Mouse (Mus musculus) left cerebral cortex, postnatal 25 days (tissue): ENCODE measurements at regions not wholly inside any gene's neighbourhood (a gene's known extent, or its start where the extent isn't known, plus 50 kb on each side); places are given as distances from the start of the nearest gene placed in this dataset.
"Not testable (repeated sequence)": the region's sequence is repeated elsewhere in the genome, so short reads cannot be mapped to it uniquely, and the experiment has no call there.

Source experiments
- DNase-seq, 2 experiments: peaks; one replicate each; pipeline ENCODE4 v3.0.0; 2022; ENCODE audit warnings: low spot score in 2 of 2, mixed read lengths in 1 of 2
- intact Hi-C: fragments of 180-260 bp; cut with DNase I; formaldehyde crosslinking; loops from one replicate; pipeline ENCODE4 v1.15.1; 2025

GRCm38 (mm10) chr1:51614700-51615099 lies 136.5 kb upstream of the Nabp1 start:
- DNase-seq, result no peak
- intact Hi-C loops, result loop anchor here (5.0 kb wide), 1 partner anchor 652 kb away; no protein-coding TSS in a partner anchor

DNA sequence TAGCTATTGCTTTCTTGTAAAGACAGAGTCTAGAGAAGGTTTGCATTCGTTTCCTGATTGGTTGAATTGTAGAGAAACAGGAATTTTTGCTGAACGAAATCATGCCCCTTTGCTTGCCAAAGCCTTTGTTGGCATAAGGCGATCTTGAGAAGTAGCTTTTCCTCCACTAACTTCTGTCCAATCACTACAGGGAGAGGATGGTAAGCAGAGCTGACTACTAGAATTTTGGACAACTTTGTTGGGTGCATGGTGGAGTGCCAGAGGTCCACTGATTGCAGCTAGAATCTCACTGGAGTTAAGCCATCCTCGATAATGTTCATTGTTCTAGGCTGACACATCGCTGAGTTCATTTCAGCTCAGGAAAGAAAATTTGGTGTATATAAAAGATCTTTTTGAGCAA lies 131.1 kb upstream of the Nabp1 start:
- no peak for DNase-seq
- intact Hi-C loops, result no loop called here

GRCm38 (mm10) chr1:51607437-51607855 lies 129.2 kb upstream of the Nabp1 start:
- DNase-seq, result peak in 1 of 2 experiments; percentile 11
- intact Hi-C loops, result no loop called here

GRCm38 (mm10) chr1:51602071-51602470 lies 123.8 kb upstream of the Nabp1 start:
- no peak for DNase-seq
- intact Hi-C loops, result no loop called here

DNA sequence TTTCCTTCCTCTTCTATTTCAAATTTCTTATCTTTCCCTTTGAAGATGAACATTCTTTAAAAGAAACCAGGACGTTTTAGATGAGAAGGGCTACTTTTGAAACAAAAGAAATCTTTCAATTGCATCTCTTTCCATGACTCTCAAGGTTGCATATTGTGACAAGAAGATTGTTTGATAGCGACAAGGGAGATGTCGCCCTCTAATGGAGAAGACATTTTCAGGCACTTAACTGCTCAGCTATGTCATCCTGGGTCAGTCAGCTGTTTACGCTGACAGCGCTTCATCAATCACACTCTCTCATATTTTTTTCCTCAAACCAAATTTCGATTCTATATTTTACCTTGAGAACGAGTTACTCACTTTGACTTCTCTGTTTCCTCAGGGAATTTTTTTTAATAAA lies 122.2 kb upstream of the Nabp1 start:
- peak in 1 of 2 experiments; percentile 57 for DNase-seq
- intact Hi-C loops, result no loop called here

GRCm38 (mm10) chr1:51596935-51597820 lies 119.0 kb upstream of the Nabp1 start:
- DNase-seq, result peak; percentile 90 to 94
- intact Hi-C loops, result loop anchor here (1.0 to 10.0 kb wide), 5 partner anchors 131 to 672 kb away; no protein-coding TSS in a partner anchor

DNA sequence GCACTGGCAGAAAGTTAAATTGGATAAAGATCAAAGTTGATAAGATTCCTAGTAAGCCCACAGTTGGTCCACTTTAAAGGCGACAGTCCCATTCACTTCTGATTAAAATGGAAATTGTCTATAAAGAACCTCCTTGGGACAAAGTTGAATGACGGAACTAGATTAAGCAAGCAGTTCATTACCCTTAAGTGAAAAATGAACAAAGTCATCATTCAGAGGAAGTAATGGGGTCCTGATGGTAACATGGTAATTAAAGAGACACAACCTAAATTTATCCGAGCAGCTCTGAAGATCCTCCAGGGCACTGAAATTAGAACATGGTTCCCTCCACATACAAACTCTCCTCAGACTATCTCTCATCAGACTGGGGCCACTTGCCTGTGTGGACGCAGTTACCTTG lies 116.4 kb upstream of the Nabp1 start:
- intact Hi-C loops, result loop anchor here (5.0 to 10.0 kb wide), 3 partner anchors 257 to 670 kb away; no protein-coding TSS in a partner anchor
- no peak for DNase-seq

GRCm38 (mm10) chr1:51593621-51594441 lies 115.6 kb upstream of the Nabp1 start:
- DNase-seq, result peak in 1 of 2 experiments; percentile 11

DNA sequence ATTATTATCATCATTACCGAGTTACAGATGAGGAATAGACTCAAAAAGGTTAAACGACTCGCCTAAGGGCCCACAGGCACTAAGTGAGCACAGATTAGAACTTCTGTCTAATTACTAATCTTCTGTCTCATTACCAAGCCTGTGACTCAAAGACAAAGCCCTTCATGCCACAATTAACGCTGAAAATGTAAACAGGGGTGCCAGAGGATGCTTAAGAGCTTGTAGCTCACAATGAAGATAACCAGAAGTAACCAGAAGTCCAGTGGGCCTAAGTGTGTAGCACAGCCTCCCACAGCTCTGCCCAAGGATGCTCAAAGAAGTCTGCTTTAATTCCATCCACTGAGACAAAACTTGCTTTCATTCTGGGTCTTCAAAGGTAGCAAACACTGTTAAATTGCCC lies 113.7 kb upstream of the Nabp1 start:
- intact Hi-C loops, result loop anchor here (10.0 kb wide), 1 partner anchor 667 kb away; no protein-coding TSS in a partner anchor
- no peak for DNase-seq

More at GRCm38 (mm10) chr1:51593621-51594441, 115.6 kb upstream of the Nabp1 start:
- intact Hi-C loops, result loop anchor here (10.0 kb wide), 1 partner anchor 669 kb away; no protein-coding TSS in a partner anchor

DNA sequence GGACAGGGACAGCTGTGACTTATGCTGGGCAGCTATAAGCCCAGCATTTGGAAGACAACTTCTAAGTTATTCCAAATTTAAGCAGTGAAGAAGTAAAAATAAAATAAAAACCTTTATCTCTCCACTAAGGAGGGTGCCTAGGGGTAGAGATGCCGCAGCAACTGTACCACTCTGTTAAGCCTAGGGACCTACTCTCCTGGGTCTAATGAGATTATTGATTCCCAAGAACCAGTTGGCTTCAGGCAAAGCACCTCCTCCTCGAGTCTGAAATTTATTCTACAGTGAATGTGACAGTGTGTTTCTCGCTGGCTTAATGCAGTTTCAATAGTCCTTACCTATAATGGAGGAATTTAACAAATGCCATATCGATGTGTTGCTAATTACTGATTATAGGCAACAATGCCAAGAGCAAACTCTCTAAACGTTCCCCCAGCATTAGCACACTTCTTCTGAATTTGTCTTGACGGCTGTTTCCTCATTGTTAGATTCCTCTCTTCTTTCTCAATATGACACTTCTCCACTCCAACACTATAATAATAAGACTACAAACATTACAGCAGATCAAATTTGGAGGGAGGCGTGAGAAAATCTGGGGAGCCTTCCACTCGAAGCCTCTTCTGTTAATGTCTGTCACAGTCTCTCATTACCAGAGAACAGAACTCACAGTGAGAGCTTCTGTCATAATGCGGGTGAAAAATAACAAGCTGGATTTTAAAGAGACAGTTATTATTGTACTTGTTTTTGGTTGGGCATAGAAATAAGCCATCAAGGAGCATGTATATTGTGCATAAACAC lies 112.6 kb upstream of the Nabp1 start:
- no peak for DNase-seq
- intact Hi-C loops, result loop anchor here (10.0 kb wide), 1 partner anchor 666 kb away; no protein-coding TSS in a partner anchor

DNA sequence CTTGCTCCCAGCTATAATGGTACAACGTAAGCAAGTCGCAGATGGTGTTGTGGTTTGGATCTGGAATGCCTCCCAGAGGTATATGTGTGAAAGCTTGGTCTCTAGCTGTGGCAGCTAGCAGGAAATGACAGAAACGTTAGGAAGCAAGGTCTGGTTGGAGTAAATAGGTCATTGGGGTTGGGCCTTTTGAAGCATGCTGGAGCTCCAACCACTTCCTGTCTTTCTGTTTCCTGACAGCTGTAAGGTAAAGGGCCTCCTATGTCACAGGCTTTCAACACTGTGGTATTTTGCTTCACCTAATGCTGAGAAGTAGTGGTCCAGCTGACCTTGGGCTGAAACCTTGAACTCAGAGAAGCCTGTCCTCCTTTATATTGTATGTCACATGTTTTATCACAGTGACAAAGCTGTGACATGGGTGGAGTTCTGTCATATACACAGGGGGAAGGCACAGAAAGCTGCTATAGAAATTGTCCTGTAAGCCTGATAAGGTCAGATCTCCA lies 106.8 kb upstream of the Nabp1 start:
- intact Hi-C loops, result no loop called here
- DNase-seq, result peak in 1 of 2 experiments; percentile 63

GRCm38 (mm10) chr1:51583871-51584270 lies 105.6 kb upstream of the Nabp1 start:
- intact Hi-C loops, result no loop called here
- no peak for DNase-seq

- no peak for DNase-seq
- intact Hi-C loops, result no loop called here
Observed at GRCm38 (mm10) chr1:51580074-51580473, 101.8 kb upstream of the Nabp1 start.

GRCm38 (mm10) chr1:51577701-51578100 lies 99.5 kb upstream of the Nabp1 start:
- intact Hi-C loops, result no loop called here

DNA sequence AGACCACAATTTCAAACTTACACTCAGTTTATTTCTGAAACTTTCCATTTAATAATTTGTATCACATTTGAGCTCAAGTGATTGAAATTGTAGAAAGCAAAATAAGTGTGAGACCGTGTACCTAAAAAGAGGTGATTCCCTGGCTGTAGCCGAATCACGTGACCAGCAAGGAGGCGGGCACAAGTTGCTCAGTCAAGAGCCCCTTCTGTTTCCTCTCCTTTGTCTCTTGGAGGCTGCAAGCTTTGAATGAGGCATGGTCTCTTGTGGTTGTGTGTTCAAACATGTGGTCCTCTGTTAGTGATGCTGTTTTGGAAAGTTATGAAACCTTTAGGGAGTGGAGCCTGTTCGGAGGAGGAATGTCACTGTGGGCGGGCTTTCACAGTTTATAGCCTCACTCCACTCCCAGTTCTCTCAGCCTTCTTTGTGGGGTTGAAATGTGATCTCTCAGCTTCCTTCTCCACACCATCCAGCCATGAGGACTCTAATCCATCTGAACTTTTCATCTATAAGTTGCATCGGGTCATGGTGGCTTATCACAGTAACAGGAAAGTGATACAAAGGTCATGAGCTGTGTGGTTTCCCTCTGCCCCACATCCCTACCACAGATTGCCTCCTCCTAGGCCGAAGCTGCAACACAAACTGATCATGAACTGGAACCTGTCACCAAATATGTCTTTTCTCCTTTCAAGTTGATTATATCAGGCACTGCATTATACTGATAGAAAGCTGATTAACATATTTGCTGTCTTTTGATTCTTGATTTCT lies 94.3 kb upstream of the Nabp1 start:
- DNase-seq, result no peak
- intact Hi-C loops, result no loop called here

More at GRCm38 (mm10) chr1:51577701-51578100, 99.5 kb upstream of the Nabp1 start:
- DNase-seq, result no peak

GRCm38 (mm10) chr1:51569625-51570024 lies 91.4 kb upstream of the Nabp1 start:
- intact Hi-C loops, result no loop called here

GRCm38 (mm10) chr1:51566170-51566649 lies 88.0 kb upstream of the Nabp1 start:
- DNase-seq, result peak in 1 of 2 experiments; percentile 13
- intact Hi-C loops, result no loop called here

More at GRCm38 (mm10) chr1:51569625-51570024, 91.4 kb upstream of the Nabp1 start:
- no peak for DNase-seq

DNA sequence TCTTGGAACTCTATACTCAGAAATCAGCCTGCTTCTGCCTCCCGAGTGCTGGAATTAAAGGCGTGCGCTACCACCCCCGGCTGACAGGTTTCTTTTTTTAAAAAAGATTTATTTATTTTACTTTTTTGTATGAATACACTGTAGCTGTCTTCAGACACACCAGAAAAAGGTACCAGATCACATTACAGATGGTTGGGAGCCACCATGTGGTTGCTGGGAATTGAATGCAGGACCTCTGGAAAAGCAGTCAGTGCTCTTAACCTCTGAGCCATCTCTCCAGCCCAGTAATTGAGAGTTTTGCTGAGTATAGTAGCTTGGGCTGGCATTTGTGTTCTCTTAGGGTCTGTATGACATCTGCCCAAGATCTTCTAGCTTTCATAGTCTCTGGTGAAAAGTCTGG lies 78.4 kb upstream of the Nabp1 start:
- intact Hi-C loops, result not testable (repeated sequence)

More for the DNA sequence above, 78.4 kb upstream of the Nabp1 start:
- DNase-seq, result not testable (repeated sequence)
